In genomic region chr2:23039082-23040000, GRCm38 (mm10) we compare ENCODE assay signal across 8 mouse cellular contexts. TPM values are rescaled to one million over a fixed set of nuclear protein-coding genes. Genes with fewer than 3 reads are reported as not detected.
A peak's percentile ranks its signal among the peaks of the same experiment; 100 is the strongest.
DNase-seq lines count a peak whose midpoint lies in the region; ATAC-seq lines count a peak whose summit lies in the region.

No protein-coding gene starts in this region.

- under 1% methylated on average over 59 of the region's 59 CpGs for WGBS in embryonic facial prominence, embryonic 15.5 days
- WGBS in heart, embryonic 14.5 days, result under 1% methylated on average over 52 of the region's 59 CpGs
- WGBS in limb, embryonic 13.5 days, result under 1% methylated on average over 45 of the region's 59 CpGs
- under 1% methylated on average over 56 of the region's 59 CpGs for WGBS in midbrain, embryonic 11.5 days
- under 1% methylated on average over 59 of the region's 59 CpGs for whole genome bisulfite sequencing in stomach, embryonic 15.5 days

- H3K4me3 ChIP-seq in embryonic facial prominence, embryonic 15.5 days (replicated peaks), result peak overlapping the region; percentile 82
- peak overlapping the region; percentile 95 for H3K4me3 ChIP-seq in heart, embryonic 14.5 days (ENCODE audit: control insufficient read depth in 1 of 2, insufficient read depth in 1 of 2, low read depth in 1 of 2, low read length in 2 of 2)
- H3K4me3 ChIP-seq in limb, embryonic 13.5 days, result peak overlapping the region; percentile 95
- peak overlapping the region; percentile 77 for H3K4me3 ChIP-seq in midbrain, embryonic 11.5 days (ENCODE audit: low read depth, low read length)
- peak overlapping the region; percentile 100 for H3K4me3 ChIP-seq in stomach, embryonic 15.5 days (replicated peaks)

- peak overlapping the region; percentile 54 for H3K4me2 ChIP-seq in embryonic facial prominence, embryonic 15.5 days (replicated peaks)
- peak overlapping the region; percentile 76 for H3K4me2 ChIP-seq in heart, embryonic 14.5 days (ENCODE audit: low read length)
- peak overlapping the region; percentile 86 for H3K4me2 ChIP-seq in limb, embryonic 13.5 days (replicated peaks)
- peak overlapping the region; percentile 77 for H3K4me2 ChIP-seq in midbrain, embryonic 11.5 days
- peak overlapping the region; percentile 68 for H3K4me2 ChIP-seq in stomach, embryonic 15.5 days

- peaks cover 4% of the 10 kb centered on the region; the same call in 1 of the 2 replicates for H3K4me1 ChIP-seq in embryonic facial prominence, embryonic 15.5 days
- peaks cover 0 to 13% of the 10 kb centered on the region in 2 experiments; a peak in 2 of 4 replicates for H3K4me1 ChIP-seq in heart, embryonic 14.5 days (ENCODE audit: control insufficient read depth in 2 of 2, insufficient read depth in 2 of 2, low read length in 2 of 2)
- peaks cover 23% of the 10 kb centered on the region for H3K4me1 ChIP-seq in limb, embryonic 13.5 days
- peaks cover 4% of the 10 kb centered on the region for H3K4me1 ChIP-seq in midbrain, embryonic 11.5 days (ENCODE audit: control insufficient read depth, insufficient read depth, low read length)
- H3K4me1 ChIP-seq in stomach, embryonic 15.5 days, result 0 out of 2 replicates have a peak, but pooled peaks cover 3% of the 10 kb centered on the region

- H3K36me3 ChIP-seq in embryonic facial prominence, embryonic 15.5 days, result no peaks in the 10 kb centered on the region
- no peaks in the 10 kb centered on the region for H3K36me3 ChIP-seq in heart, embryonic 14.5 days (ENCODE audit: control insufficient read depth, insufficient read depth, low read length)
- no peaks in the 10 kb centered on the region for H3K36me3 ChIP-seq in limb, embryonic 13.5 days
- no peaks in the 10 kb centered on the region for H3K36me3 ChIP-seq in midbrain, embryonic 11.5 days (ENCODE audit: control insufficient read depth, insufficient read depth, low read length)
- no peaks in the 10 kb centered on the region for H3K36me3 ChIP-seq in stomach, embryonic 15.5 days

- no peaks in the 10 kb centered on the region for H3K9me3 ChIP-seq in embryonic facial prominence, embryonic 15.5 days (replicated peaks)
- no peaks in the 10 kb centered on the region for H3K9me3 ChIP-seq in heart, embryonic 14.5 days (ENCODE audit: control insufficient read depth, low read length)
- H3K9me3 ChIP-seq in limb, embryonic 13.5 days, result no peaks in the 10 kb centered on the region
- no peaks in the 10 kb centered on the region for H3K9me3 ChIP-seq in midbrain, embryonic 11.5 days (ENCODE audit: control insufficient read depth, low read length)
- no peaks in the 10 kb centered on the region for H3K9me3 ChIP-seq in stomach, embryonic 15.5 days

- peak; percentile 80 for ATAC-seq in embryonic facial prominence, embryonic 15.5 days (ENCODE audit: insufficient number of reproducible peaks, low FRiP score, low TSS enrichment, low read depth)
- ATAC-seq in heart, embryonic 14.5 days (ENCODE audit: insufficient number of reproducible peaks, insufficient read depth, low FRiP score, low read depth), result peak; percentile 77
- ATAC-seq in limb, embryonic 13.5 days (ENCODE audit: low FRiP score, low read depth), result peak; percentile 80
- ATAC-seq in midbrain, embryonic 11.5 days (ENCODE audit: low FRiP score), result peak; percentile 89
- peak; percentile 79 for ATAC-seq in stomach, embryonic 15.5 days (ENCODE audit: insufficient read depth, low FRiP score, low read depth)

- DNase-seq in gastrocnemius, adult 18-20 months (ENCODE audit: low spot score), result peak; percentile 44
- no peak for DNase-seq in gastrocnemius, postnatal 10 days
- DNase-seq in Muller cell, postnatal 12 days (ENCODE audit: inconsistent ontology term), result peak; percentile 34
- DNase-seq in midbrain, embryonic 11.5 days (ENCODE audit: low spot score, missing footprints), result peak; percentile 98

- H3K27ac ChIP-seq in embryonic facial prominence, embryonic 15.5 days (replicated peaks), result peak overlapping the region; percentile 97
- H3K27ac ChIP-seq in heart, embryonic 14.5 days (replicated peaks in 1 of 2; ENCODE audit: control insufficient read depth in 1 of 2, insufficient read depth in 1 of 2, low read depth in 2 of 2, low read length in 2 of 2), result peak overlapping the region; percentile 98
- H3K27ac ChIP-seq in limb, embryonic 13.5 days, result peak overlapping the region; percentile 96
- peak overlapping the region; percentile 92 for H3K27ac ChIP-seq in midbrain, embryonic 11.5 days (ENCODE audit: low read depth, low read length)
- H3K27ac ChIP-seq in stomach, embryonic 15.5 days, result peak overlapping the region; percentile 99

- no peaks in the 10 kb centered on the region for H3K27me3 ChIP-seq in embryonic facial prominence, embryonic 15.5 days
- H3K27me3 ChIP-seq in heart, embryonic 14.5 days (ENCODE audit: control insufficient read depth, insufficient read depth, low read length), result no peaks in the 10 kb centered on the region
- H3K27me3 ChIP-seq in limb, embryonic 13.5 days, result no peaks in the 10 kb centered on the region
- no peaks in the 10 kb centered on the region for H3K27me3 ChIP-seq in midbrain, embryonic 11.5 days (ENCODE audit: control insufficient read depth, insufficient read depth, low read length)
- no peaks in the 10 kb centered on the region for H3K27me3 ChIP-seq in stomach, embryonic 15.5 days (replicated peaks)

- H3K9ac ChIP-seq in embryonic facial prominence, embryonic 15.5 days, result peak overlapping the region; percentile 69
- peak overlapping the region; percentile 95 for H3K9ac ChIP-seq in heart, embryonic 14.5 days (ENCODE audit: low read length)
- peak overlapping the region; percentile 96 for H3K9ac ChIP-seq in limb, embryonic 13.5 days
- H3K9ac ChIP-seq in midbrain, embryonic 11.5 days (ENCODE audit: low read length), result peak overlapping the region; percentile 89
- peak overlapping the region; percentile 97 for H3K9ac ChIP-seq in stomach, embryonic 15.5 days

RNA-seq across cellular contexts. Expression of gene Abi1, which starts 0.7 kb away (rescaled TPM):
- total RNA-seq in gastrocnemius, adult 18-20 months (2021), result 10 to 100 TPM; 17.4 to 22.4 TPM
- 10 to 100 TPM; 28.6 to 34.7 TPM for total RNA-seq in gastrocnemius, postnatal 10 days (2021)
- 51.8 and 53.9 TPM in 2 replicates for polyA plus RNA-seq in embryonic facial prominence, embryonic 15.5 days (2015; fragmentation: Nextera tagmentation; extraction: Ambion mirVana)
- 28.0 and 34.0 TPM in 2 replicates for polyA plus RNA-seq in heart, embryonic 14.5 days (2014; fragmentation: Nextera tagmentation; extraction: Ambion mirVana)
- 45.3 and 45.5 TPM in 2 replicates for polyA plus RNA-seq in limb, embryonic 13.5 days (2015; fragmentation: Nextera tagmentation; extraction: Ambion mirVana)
- 40.6 and 47.3 TPM in 2 replicates for polyA plus RNA-seq in midbrain, embryonic 11.5 days (2014; fragmentation: Nextera tagmentation; extraction: Ambion mirVana)
- 50.7 and 51.3 TPM in 2 replicates for polyA plus RNA-seq in stomach, embryonic 15.5 days (2015; fragmentation: Nextera tagmentation; extraction: Ambion mirVana)

RNA-seq across cellular contexts. Expression of gene Acbd5, which starts 28.6 kb away (rescaled TPM):
- total RNA-seq in gastrocnemius, adult 18-20 months (2021), result 10 to 100 TPM; 26.8 to 27.8 TPM
- 10 to 100 TPM; 34.7 to 36.4 TPM for total RNA-seq in gastrocnemius, postnatal 10 days (2021)
- 33.1 and 35.7 TPM in 2 replicates for polyA plus RNA-seq in embryonic facial prominence, embryonic 15.5 days (2015; fragmentation: Nextera tagmentation; extraction: Ambion mirVana)
- polyA plus RNA-seq in heart, embryonic 14.5 days (2014; fragmentation: Nextera tagmentation; extraction: Ambion mirVana), result 23.1 and 25.5 TPM in 2 replicates
- polyA plus RNA-seq in limb, embryonic 13.5 days (2015; fragmentation: Nextera tagmentation; extraction: Ambion mirVana), result 38.1 and 39.5 TPM in 2 replicates
- 42.2 and 45.7 TPM in 2 replicates for polyA plus RNA-seq in midbrain, embryonic 11.5 days (2014; fragmentation: Nextera tagmentation; extraction: Ambion mirVana)
- 33.1 and 37.5 TPM in 2 replicates for polyA plus RNA-seq in stomach, embryonic 15.5 days (2015; fragmentation: Nextera tagmentation; extraction: Ambion mirVana)
